Mouse (Mus musculus): ENCODE data around the gene Bmp8a.
"Not testable (repeated sequence)": the region's sequence is repeated elsewhere in the genome, so short reads cannot be mapped to it uniquely, and the experiment has no call there.

The Bmp8a gene

DNA sequence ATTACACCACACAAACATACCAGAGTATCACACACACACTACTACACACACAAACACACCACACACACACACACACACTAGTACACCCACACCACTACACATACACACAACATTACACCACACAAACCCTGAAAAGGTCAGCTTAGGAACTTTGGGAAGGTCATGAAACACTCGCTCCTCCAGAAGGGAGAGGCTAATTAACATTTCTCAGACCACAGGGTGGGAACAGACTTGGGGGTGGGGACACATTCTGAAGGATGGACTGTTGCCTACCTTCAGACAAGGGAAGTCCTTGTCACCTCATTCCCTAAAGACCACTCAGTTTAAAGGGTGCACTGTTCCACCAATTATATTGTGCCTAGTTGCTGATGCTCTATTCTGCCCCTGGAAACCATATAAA lies 11.1 kb downstream of the Bmp8a start:
- intact Hi-C loops (cut with DNase I): not testable (repeated sequence)

DNA sequence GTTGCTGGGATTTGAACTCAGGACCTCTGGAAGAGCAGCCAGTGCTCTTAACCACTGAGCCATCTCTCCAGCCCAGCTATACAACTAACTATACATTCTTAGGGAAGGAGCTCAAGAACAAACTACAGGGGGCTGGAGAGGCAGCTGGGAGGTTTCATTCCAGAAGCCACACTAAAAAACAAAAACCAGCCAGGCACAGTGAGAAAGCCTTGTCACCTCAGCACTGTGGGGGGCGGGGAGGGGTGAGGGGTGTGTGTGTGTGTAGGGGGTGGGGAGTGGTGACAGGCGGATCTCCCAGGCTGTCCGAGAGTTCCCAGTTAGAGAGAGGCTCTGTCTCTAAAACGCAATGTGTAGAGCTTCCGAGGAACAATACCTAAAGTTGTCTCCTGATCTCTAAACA lies 11.7 kb downstream of the Bmp8a start:
- intact Hi-C loops (cut with DNase I): no loop called here

DNA sequence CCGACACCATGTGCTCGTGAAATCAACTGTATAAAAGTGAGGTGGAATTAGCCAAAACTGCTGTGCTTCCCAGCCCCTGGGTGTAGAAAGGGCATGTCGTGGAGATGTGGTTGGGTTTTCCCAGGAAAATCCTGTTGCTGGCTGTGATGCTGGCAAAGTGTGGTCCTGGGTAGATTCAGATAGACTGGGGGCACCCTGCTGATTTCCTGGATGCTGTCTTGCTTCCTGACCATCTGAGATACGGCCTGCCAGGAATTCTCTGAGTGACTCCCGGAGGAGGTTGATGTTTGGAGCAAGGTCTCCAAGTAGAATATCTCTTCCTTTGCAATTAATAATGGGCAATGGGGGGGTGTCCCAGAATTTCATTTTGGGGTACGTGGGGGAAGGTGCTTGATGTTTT lies 14.1 kb downstream of the Bmp8a start:
- intact Hi-C loops (cut with DNase I): no loop called here

DNA sequence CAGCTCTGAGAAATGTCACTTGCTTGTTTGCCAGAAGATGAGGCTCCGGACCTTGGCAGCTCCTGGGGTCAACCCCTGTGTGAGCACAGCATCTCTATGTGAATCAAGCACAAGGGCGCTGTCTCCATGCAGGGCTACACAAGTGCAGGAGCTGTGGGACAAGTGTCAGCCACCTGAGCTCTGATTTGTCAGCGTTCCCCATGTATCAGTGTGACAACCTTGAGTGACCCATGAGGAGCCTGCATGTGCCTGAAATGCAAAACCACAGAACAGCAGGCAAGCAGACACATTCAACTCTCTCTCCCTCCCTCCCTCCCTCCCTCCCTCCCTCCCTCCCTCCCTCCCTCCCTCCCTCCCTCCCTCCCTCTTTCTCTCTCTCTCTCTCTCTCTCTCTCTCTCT lies 15.4 kb downstream of the Bmp8a start:
- intact Hi-C loops (cut with DNase I): no loop called here

DNA sequence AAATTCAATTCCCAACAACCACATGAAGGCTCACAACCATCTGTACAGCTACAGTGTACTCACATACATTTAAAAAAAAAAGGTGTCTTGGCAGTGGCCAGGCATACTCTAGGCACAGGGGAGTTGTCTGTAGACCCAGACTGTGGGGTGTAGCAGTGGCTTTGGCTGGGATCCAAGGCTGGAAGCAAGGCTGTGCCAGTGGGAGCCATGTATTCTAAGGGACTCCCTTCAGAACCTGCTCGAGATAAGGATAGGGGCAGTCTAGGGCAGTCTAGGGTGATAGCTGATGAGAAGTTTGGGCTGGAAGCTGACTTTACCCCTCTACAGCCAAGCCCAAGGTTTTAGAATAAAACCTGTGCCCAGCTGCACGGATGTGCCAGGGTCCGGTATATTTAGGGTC lies 17.0 kb downstream of the Bmp8a start:
- intact Hi-C loops (cut with DNase I): no loop called here

DNA sequence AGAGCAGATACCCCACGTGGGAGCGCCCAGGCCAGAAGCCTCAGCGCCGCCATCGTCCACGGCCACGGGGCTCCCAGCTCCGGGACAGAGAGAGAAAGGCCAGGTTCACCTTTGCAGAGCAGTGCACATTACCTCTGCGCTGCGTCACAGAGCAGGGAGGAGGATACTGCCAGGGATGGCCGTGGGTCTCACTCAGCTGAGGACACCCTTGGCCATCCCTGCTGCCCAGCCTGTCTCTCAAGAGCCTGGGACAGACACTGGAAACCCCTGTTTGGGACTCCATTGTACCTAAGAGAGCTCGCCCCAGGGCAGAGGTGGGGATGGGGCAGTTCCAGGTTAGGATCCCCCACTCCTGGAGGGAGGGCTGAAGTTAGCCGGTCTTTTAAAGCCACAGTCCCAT lies 19.5 kb downstream of the Bmp8a start, which contains the start of gene Oxct2a:
Gene Oxct2a, minus strand, starts transcription at position 101 of the 400 bp plus-strand sequence.
- intact Hi-C loops (cut with DNase I): no loop called here

DNA sequence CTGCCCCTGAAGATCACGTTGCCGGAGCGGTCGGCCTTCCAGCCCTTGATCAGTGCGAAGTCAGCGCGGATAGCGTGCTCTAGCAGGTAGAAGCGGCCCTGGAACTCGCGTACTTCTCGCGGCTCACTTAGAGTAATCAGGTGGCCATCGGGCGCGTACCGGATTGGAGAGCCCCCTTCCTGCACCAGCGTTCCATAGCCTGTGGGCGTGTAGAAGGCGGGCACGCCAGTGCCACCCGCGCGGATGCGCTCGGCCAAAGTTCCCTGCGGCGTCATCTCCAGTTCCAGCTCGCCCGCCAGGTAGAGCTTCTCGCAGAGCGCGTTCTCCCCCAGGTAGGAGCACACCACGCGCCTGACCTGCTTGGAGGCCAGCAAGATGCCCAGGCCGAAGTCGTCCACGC lies 20.1 kb downstream of the Bmp8a start:
- intact Hi-C loops (cut with DNase I): not testable (repeated sequence)

DNA sequence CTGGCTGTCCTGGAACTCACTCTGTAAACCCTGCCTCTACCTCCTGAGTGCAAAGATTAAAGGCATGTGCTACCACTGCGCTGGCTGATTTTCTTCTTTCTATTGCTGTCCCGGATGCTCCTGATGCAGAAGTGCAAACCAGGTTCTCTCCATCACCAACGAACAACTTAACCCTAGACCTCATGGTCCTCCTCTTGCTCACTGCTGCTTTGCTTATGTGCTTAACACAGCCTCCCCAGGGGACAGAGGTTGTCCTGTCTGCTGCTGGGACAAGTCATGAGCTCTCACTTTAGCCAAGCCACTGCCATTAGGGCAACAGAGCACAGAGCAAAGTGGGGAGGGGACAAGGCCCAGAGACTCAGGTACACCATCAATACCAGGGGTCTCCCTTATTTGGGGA lies 28.6 kb downstream of the Bmp8a start:
- intact Hi-C loops (cut with DNase I): no loop called here

DNA sequence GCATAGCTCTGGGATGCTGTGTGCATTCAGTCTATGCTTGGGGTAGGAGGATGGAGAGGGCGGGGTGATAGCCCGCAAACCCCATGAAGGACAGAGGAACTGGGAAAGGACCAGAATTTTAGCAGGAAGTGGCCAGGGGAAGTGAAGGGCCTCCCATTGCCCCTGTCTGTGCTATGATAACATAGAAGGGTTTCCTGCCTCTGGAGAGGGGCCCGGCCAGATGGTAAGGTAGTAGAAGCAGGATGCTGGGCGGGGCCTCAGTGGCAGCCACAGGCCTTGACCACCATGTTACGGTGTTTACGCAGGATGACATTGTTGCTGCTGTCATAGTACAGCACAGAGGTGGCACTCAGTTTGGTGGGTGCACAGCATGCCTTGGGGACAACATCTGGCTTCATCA lies 30.0 kb downstream of the Bmp8a start:
- intact Hi-C loops (cut with DNase I): no loop called here

DNA sequence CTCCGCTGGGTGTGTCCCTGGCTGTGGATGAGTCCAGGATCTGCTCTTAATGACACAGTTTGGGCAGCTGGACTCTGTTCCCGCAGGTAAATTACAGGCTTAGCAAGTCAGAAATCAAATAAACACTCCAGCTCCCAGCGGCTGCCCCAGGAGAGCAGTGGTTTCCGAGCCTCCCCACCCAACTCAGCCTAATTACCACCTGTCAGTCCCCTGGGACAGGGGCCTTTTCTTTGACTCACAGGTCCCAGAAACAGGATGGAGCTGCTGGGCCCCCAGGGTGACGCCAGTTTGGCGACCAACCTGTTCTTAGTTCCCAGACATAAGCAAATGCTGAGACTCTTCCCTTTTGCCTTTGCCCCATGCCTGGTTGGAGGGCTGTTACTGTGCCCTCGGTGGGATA lies 31.2 kb downstream of the Bmp8a start:
- intact Hi-C loops (cut with DNase I): loop anchor here (2.0 kb wide), 1 partner anchor 23 kb away; no protein-coding TSS in a partner anchor

DNA sequence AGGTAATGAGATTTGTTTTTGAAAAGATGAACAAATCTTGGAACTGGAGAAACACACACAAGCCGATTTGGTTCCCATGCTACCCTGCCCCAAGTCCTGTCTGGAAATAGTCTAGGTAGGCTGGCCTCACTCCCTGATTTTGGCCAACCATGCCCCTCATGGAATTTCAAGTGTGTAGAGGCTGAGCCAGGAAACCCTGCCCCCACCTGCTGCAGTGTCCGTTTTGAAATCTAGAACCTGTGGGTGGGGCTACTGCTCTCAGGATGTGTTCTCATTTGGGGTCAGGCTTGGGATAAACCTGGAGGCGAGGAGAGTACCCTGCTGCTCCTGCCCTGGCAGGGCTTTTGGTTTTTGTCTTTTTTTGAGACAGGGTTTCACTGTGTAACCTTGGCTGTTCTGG lies 34.8 kb downstream of the Bmp8a start:
- intact Hi-C loops (cut with DNase I): loop anchor here (5.0 kb wide), 1 partner anchor 84 kb away; no protein-coding TSS in a partner anchor

DNA sequence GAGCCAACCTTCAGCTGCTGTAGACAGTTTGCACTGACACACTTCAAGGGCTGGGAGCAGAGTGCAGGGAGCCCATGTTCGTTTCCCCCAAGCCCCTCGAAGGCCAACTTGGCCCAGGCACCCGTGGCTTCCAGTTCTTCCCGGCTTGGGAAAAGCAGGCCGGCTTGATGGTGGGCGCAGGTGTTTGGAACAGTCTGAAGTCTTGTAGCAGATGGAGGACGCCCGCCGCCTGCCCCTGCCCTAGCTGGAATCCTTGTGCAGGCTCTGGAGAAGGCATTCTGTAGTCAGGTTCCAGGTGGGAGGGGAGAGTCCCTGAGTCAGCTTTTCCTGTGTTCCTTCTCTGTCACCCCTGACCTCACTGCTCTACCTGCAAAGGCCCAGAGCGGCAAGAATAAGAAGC lies 36.1 kb downstream of the Bmp8a start:
- intact Hi-C loops (cut with DNase I): loop anchor here (5.0 kb wide), 1 partner anchor 85 kb away; no protein-coding TSS in a partner anchor

DNA sequence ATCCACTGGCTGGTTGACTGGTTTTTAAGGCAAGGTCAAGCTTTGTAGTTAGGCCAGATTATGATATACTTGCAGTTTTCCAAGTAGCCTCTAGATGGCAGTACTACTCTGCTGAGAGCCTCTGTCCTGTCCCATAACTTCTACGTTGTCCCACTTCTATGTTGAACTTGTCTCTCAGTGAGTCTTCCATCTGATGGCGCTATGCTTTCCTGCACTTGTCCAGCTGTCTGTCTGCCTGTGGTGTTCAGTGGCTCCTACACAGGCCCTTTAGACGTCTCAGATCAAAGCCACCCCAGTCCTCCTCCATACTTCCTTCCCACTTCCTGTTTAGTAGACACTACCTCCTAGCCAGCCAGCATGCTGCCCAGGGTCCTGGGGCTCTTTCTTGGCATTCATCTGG lies 37.3 kb downstream of the Bmp8a start:
- intact Hi-C loops (cut with DNase I): loop anchor here (5.0 kb wide), 1 partner anchor 87 kb away; no protein-coding TSS in a partner anchor

DNA sequence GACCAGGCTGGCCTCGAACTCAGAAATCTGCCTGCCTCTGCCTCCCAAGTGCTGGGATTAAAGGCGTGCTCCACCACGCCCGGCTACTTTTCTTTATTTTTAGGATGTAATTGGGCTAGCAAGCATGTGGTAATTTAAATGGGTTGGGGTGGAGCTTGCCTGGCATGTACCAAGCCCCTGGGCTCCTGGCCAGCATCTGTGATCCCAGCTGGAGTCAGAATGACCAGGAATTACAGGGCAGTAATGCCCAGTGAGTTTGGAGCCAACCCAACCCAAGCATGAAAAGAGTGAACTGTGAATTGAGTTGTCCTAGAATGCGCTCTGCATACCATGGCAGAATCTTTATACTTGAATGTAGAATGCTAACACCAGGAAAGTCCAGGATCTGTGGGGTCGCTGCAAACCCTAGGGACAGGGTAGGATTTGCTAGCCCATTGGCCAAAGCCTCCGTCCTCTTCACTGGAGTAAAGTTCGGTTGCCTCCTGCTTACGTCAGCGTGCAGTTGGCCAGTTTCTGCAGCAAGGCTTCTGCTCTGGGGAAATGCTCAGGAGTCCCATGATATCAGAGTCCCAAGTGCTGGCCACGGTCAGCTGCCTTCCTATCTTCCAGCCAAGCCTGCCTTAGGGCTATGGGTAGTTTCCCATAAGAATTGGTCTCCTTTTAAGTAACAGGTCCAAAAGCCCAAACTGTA lies 43.9 kb downstream of the Bmp8a start:
- intact Hi-C loops (cut with DNase I): no loop called here

DNA sequence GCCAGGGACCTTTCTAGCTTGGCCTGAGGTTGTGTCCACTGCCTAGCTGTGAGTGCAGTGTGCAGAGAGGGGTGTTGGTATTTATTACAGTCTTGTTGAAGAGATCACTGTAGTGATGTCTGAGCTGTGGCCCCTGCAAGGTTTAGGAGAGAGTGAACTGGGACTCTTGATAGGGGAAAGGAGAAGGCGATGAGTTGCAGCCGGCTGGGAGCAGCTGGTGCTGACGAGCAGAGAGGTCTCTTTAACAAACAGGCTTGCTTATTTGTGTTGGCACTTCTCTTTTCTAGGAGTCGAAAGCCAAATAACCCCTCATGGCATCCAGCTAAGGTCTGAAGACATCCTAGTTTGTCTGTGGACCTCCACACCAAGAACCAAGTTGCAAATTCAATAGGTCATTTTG lies 44.8 kb downstream of the Bmp8a start:
- intact Hi-C loops (cut with DNase I): no loop called here

DNA sequence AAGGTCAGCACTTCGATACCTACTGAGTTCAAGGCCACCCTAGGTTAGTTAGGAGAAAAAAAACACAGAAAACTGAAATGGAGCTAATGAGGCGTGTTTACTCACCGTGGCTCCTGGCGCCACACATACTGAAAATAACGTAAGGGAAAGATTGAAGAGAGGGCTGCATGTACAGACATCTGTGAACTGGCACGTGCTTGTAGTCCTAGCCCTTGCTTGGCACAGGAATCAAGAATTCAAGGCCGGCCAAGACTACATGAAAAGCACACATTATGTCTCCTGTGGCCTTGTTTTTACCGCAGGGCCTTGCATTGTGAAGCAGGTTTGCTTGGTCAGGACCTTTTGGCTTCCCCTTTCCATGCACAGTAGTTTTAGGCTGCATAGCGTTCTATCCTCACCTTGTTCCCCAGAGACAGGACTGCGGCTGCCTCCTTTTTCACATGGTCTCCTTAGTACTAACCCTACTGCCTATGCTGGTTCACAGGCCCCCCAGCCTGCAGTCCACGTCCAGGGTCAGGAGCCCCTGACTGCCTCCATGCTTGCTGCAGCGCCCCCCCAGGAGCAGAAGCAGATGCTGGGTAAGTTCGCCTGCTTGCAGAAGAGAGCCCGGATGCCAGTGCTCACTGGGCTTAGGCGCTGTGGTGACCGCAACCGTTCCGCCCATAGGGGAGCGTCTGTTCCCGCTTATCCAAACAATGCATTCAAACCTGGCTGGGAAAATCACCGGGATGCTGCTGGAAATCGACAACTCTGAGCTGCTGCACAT lies 45.7 kb downstream of the Bmp8a start:
- intact Hi-C loops (cut with DNase I): no loop called here

DNA sequence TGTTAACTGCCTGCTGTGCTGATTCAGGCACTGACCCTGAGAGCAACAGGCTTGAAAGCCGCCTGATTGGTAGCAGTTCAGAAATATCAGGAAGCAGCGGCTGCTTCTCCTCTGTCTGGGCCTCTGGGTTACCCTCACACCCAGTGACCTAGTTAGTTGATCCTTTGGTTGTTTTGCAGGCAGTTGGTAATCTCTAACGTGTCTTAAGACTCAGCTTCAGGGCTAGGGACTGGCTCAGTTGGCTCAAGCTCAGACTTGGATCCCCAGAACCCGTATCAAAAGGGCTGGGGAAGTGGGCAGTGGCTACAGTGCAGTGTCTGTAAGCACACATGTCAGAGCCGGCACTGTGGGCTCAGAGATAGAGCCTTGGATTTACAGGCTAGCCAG lies 46.9 kb downstream of the Bmp8a start:
- intact Hi-C loops (cut with DNase I): no loop called here

DNA sequence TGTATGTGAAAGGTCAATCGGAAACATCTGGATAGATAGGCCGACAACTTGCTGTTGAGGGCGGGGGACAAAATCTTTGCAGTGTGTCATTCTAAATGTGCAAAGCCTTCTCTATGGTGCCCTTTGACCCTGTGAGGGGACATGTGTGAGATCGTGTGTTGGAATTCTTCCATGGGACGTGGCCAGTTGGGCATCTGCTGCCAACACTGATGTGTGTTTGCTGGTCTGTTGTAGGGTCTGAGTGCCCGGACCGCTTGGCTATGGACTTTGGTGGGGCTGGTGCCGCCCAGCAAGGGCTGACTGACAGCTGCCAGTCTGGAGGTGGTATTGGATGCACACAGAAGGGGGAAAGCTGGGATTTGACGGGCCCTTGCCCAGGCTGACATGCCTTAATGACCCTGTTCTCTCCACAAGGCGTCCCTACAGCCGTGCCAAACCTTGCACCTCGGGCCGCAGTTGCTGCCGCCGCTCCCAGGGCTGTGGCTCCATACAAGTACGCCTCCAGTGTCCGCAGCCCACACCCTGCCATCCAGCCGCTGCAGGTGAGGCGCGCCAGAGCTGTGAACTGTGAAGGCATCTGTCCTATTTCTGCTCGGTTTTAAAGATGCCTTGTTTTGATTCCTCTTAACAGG lies 47.4 kb downstream of the Bmp8a start:
- intact Hi-C loops (cut with DNase I): no loop called here

DNA sequence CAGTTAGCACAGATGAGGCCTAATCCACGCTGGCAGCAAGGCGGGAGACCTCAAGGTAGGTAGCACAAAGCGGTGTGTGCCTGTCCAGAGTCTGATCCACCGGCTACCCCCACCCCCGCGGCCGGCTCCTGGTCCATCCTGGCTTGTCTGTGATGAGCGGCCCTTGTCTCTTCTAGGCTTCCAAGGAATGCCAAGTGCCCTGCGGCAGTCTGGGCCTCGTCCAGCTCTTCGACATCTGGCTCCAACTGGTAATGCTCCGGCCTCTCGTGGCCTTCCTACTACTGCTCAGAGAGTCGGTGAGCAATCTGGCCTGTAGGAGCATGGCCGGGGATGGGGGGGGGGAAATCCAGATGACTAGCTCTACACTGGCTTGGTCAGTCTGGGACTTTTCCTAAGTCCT lies 48.0 kb downstream of the Bmp8a start:
- intact Hi-C loops (cut with DNase I): not testable (repeated sequence)

DNA sequence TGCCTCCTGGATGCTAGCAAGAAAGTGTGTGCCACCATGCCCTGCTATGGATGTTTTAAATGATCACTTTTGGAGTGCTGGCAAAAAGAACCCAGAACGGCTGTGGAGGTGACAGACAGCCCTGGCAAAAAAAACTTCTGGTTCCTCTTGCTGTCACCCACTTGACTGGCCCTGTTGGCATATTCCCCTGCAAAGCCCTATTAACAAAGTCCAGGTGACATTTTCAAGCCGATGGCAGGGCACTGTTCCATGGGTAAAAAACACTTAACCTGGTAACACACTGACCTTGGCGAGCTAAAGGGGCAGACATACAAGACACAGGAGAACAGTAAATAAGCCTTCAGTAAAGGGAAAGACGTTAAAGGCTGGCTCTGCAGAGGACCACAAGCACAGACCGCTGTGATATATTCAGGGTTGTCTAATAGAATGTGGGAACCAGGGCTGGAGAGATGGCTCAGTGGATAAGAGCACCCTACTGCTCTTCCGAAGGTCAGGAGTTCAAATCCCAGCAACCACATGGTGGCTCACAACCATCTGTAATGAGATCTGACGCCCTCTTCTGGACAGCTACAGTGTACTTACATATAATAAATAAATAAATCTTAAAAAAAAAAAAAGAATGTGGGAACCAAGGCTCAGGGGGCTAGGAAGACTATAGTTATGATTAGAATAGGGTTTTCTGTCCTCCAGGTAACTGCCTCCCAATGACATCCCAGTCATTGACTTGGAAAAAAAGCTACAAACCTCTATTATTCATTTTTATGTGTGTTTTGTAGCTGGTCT lies 49.2 kb downstream of the Bmp8a start:
- intact Hi-C loops (cut with DNase I): no loop called here

DNA sequence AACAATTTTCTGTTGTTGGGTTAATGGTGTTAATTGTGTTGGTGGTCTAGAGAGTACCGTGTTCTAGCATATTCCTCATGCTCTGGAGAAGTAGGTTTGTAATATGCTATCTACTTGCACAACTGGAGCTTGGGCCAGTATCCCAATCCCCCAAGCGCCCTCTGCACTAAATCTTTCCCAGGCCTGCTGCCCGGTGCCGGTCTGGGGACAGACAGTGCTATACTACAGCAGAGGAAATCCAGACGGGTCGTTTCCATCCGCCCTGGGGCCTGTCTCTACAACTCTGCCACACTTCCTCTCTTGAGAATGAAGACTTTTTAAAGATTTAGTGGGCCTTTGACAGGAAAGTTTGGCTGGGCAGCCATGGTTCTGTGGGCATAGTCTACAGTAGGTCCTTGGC lies 50.1 kb downstream of the Bmp8a start:
- intact Hi-C loops (cut with DNase I): no loop called here

DNA sequence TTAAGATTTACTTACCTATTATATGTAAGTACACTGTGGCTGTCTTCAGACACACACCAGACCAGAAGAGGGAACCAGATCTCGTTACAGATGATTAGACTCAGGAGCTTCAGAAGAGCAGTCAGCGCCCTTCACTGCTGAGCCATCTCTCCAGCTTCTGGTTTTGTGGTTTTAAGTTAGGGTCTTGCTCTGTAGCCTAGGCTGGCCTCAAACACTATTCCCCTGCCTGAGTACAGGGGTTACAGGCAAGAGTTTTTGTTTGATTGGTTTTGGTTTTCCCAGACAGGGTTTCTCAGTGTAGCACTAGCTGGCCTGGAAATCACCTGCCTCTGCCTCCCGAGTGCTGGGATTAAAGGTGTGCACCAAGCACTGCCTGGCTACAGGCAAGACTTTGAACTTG lies 50.7 kb downstream of the Bmp8a start:
- intact Hi-C loops (cut with DNase I): no loop called here
